Mouse (Mus musculus) midbrain, embryonic 12.5 days (tissue): ENCODE data around the gene Apaf1. TPM values are rescaled to one million over a fixed set of nuclear protein-coding genes. Genes with fewer than 3 reads are reported as not detected.

Experiments used
- ATAC-seq: fragments of 200-750 bp; cut with Nextera tagmentation; 2 replicates; pipeline ENCODE4 v1.8.0; 2017; ENCODE audit warnings: low read depth, moderate TSS enrichment, moderate library complexity; ENCODE audit not compliant: low FRiP score
- H3K27ac ChIP-seq: fragments of 300-500 bp; sonication (generic); replicated peaks from 2 replicates; pipeline ENCODE4 v1.5.1; 2016; ENCODE audit warnings: mild to moderate bottlenecking
- H3K27me3 ChIP-seq: fragments of 300-500 bp; sonication (generic); 2 replicates; pipeline ENCODE4 v1.6.1; 2016; ENCODE audit warnings: mild to moderate bottlenecking
- H3K36me3 ChIP-seq: fragments of 300-500 bp; sonication (generic); 2 replicates; pipeline ENCODE4 v1.6.1; 2016
- H3K4me1 ChIP-seq: fragments of 300-500 bp; sonication (generic); 2 replicates; pipeline ENCODE4 v1.6.1; 2016
- H3K4me2 ChIP-seq: fragments of 300-500 bp; sonication (generic); replicated peaks from 2 replicates; pipeline ENCODE4 v1.6.1; 2016; ENCODE audit warnings: mild to moderate bottlenecking, moderate library complexity
- H3K4me3 ChIP-seq: fragments of 300-500 bp; sonication (generic); 2 replicates; pipeline ENCODE4 v1.5.1; 2016; ENCODE audit warnings: mild to moderate bottlenecking
- H3K9ac ChIP-seq: fragments of 300-500 bp; sonication (generic); replicated peaks from 2 replicates; pipeline ENCODE4 v1.6.1; 2016; ENCODE audit warnings: mild to moderate bottlenecking, moderate library complexity
- H3K9me3 ChIP-seq: fragments of 300-500 bp; sonication (generic); 2 replicates; pipeline ENCODE4 v1.6.1; 2016; ENCODE audit warnings: mild to moderate bottlenecking
- WGBS: fragments of 180-500 bp; shearing (Covaris S2); methylation state at CpG from one replicate; pipeline ENCODE4 v1.1.7; 2016; 5-methylcytosine and 5-hydroxymethylcytosine counted together
- polyA plus RNA-seq: library from polyadenylated mRNA; unstranded; fragments of >200 nt; fragmentation: Nextera tagmentation; extraction: Ambion mirVana; gene quantifications from 2 replicates; pipeline ENCODE4 v1.2.1, GENCODE M21; 2016

Apaf1 gene
- polyA plus RNA-seq, 1 experiment from 2014 or later, result 33.3 TPM

DNA sequence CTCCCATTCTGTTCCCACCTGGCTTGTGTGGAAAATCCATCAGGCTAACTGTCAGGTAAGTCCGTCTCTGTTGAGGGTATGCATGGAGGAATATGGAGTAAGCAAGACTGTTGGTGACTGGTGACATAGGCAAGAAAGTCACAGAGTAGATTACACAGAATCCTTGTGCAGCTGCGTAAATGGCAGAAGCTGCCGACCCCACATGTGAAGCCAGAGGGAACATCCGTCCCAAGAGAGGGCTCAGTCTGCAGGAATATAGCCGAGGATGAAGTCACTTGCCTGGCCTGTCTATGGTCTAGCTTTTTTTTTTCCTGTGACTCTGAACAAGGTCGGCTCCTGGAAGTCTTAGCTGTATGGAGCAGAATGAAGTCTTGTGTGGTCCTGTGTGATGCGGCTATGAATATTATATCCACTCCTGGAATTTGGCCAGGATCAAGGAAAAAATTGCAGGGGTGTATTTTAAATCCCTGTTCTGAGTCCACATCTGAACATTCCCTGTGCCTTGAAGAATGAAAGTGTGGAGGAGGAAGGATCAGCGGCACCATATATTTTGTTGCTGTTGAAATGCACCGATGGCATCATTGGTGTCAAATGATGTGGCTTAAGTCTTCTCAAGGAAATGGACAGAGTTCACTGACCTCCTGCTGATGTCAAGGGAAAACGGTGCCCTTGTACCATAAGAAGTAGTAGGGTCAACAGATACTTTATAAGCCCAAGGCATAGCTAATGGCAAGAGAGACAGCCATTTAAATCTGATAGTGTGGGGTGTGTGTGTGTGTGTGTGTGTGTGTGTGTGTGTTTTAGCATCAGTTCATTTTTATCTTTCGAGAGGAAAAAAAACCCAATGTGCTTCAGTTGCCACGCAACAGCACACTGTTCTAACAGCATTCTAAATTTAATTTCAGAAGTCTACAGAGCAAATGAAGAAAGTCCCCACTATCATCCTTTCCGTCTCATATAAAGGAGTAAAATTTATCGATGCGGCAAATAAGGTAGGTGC lies 141.7 kb downstream of the Apaf1 start:
- 88% methylated on average over 15 of the region's 15 CpGs for WGBS
- no peak overlapping the region for H3K9ac ChIP-seq
- H3K4me2 ChIP-seq, result no peak overlapping the region
- H3K9me3 ChIP-seq, result peaks cover 6% of the 10 kb centered on the region; the same call in 1 of the 2 replicates
- no peaks in the 10 kb centered on the region for H3K36me3 ChIP-seq
- no peak overlapping the region for H3K4me3 ChIP-seq
- H3K27ac ChIP-seq, result no peak overlapping the region
- no peak for ATAC-seq
- H3K27me3 ChIP-seq, result no peaks in the 10 kb centered on the region
- no peaks in the 10 kb centered on the region for H3K4me1 ChIP-seq

Other genes with a start within 250 kb of the Apaf1 start
- gene Ikbip, start 170 bp upstream of the Apaf1 start, polyA plus RNA-seq, result 18.7 and 25.3 TPM in 2 replicates
- gene Slc25a3, start 41.3 kb upstream of the Apaf1 start, polyA plus RNA-seq, result 369 and 374 TPM in 2 replicates
- gene Tmpo, start 98.5 kb upstream of the Apaf1 start, polyA plus RNA-seq, result 368 and 394 TPM in 2 replicates